Mouse (Mus musculus): ENCODE data around the gene Gm11020.

Gene Gm11020

GRCm38 (mm10) chr8:104343957-104344356 lies 22.6 kb downstream of the Gm11020 start:
- DNase-seq: peak; percentile 89

DNA sequence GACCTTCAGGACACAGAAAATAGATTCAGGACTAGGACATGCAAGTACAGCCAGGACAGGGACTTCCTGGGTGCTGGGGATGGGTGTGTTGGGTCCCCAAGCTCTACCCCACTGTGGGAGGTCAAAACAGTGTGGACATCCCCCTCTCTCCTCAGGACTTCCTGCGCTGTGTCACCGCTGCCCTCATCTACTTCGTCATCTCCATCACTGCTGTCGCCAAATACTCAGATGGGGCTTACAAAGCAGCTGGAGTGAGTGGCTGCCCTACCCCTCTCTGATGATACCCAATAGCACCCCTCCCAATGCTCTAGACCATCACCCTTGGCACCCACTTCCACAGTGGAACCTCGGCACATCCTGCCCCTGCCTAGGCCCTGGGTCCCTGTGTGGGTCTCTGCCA lies 23.3 kb downstream of the Gm11020 start:
- no peak for DNase-seq

- DNase-seq: no peak
Measured at GRCm38 (mm10) chr8:104346706-104347105, 25.3 kb downstream of the Gm11020 start.

DNA sequence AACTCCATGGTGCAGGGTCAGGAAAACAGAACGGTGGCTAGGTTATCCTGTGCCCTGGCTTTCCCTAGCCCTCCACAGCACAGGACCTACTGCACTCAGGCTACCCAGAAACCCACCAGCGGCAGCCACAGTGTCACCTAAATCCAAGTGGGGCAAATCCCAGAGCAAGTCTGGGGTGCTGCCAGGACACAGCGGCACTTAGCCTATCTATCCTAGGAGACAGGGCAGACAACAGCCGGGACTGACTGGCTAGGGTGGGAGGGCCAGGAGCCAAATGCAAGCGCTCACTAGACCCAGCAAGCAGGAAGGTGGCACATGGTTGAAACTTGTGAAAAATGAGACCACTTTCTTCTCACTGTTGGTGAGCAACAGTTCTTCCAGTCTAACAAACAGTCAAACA lies 27.6 kb downstream of the Gm11020 start:
- DNase-seq: no peak

DNA sequence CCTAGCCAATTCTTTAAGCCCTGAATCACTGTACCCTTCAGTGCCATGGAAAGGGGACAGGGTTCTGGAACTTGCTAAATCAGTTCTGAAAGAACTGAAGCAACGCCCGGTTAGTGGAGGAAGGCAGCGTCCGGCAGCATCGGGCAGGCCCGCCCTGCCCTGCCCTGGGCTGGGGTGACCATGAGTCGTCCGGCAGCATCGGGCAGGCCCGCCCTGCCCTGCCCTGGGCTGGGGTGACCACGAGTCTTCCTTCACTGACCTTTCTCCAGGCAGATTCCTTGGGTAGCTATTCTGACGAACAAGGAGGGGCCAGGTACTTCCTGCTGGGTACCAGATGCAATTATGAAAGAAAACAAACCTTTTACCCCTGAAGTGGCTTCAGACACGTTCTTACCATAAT lies 28.7 kb downstream of the Gm11020 start:
- no peak for DNase-seq

GRCm38 (mm10) chr8:104353186-104353585 lies 31.8 kb downstream of the Gm11020 start:
- no peak for DNase-seq

- no peak for DNase-seq
Measured at GRCm38 (mm10) chr8:104354504-104354903, 33.1 kb downstream of the Gm11020 start.

DNA sequence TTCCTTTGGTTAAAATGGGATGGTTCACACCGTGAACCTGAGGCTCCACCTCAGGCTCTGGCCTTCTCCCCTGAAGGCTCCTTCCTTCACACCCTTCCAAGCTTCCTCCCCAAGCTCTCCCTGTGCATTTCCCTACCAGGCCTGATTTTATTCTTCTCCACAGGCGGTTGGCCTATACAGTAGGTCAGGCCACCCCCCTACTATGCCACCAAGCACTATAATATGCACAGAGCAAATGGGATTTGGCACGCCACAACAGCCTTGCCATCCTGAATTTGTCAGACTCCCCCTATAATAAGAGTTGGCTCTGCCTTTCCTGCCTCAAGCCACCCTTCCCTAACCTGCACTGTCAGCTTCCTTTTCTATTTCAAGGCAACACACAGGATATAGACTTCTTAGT lies 37.3 kb downstream of the Gm11020 start:
- no peak for DNase-seq

GRCm38 (mm10) chr8:104359778-104360456 lies 38.5 kb downstream of the Gm11020 start:
- no peak for DNase-seq

DNA sequence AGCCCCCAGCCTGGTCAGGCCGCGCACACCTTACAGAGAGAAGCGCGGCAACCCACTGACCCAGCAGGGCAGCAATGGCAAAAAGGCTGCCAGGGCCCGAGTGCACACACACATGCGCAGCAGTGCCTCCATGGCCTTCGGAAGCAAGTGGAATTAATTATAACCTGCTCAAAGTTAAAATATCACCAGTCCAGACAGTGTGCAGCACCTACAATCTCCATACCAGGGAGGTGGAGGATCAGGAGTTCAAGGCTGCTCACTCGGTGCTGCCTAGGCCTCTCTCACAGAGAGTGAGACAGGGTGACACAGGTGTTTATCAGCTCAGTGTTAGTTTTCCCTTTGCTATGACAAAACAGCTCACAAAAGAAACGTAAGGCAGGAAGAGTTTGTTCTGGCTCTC lies 44.3 kb downstream of the Gm11020 start:
- DNase-seq: peak; percentile 28

- no peak for DNase-seq
Measured at GRCm38 (mm10) chr8:104367398-104367797, 46.0 kb downstream of the Gm11020 start.

GRCm38 (mm10) chr8:104369591-104369990 lies 48.2 kb downstream of the Gm11020 start:
- DNase-seq: no peak

GRCm38 (mm10) chr8:104370071-104370470 lies 48.7 kb downstream of the Gm11020 start:
- peak; percentile 21 for DNase-seq

DNA sequence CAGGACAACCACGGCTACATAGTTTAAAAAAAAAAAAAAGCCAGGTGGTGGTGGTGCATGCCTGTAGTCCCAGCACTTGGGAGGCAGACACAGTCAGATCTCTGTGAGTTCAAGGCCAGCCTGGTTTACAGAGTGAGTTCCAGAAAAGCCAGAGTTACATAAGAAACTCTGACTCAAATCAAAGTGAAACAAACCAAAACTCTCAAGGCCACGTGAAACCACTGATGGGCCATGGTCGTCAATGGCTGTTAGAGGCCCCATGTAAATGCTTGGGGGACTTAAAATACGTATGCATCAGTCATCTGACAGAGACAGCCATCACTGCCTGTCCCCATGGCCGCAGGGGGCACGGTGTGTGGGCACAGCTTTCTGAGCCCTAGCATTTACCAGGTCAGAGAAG lies 49.8 kb downstream of the Gm11020 start:
- DNase-seq: no peak

All from kidney, postnatal 14 days (tissue).